Mouse (Mus musculus) liver, embryonic 14.5 days (tissue): ENCODE data around the gene Cenpi. TPM values are rescaled to one million over a fixed set of nuclear protein-coding genes. Genes with fewer than 3 reads are reported as not detected.

Experiments
- ATAC-seq: fragments of 200-750 bp; cut with Nextera tagmentation; 2 replicates; pipeline ENCODE4 v1.8.0; 2017; ENCODE audit warnings: moderate number of reproducible peaks, mild to moderate bottlenecking, moderate library complexity; ENCODE audit not compliant: insufficient read depth
- DNase-seq, 3 experiments: peaks; one replicate each; pipeline ENCODE4 v3.0.0-alpha.2; 2012 to 2013; ENCODE audit warnings: low read depth in 3 of 3, low spot score in 3 of 3
- H3K27ac ChIP-seq: fragments of 300-500 bp; sonication (generic); 2 replicates; pipeline ENCODE4 v1.5.1; 2014; ENCODE audit warnings: moderate library complexity, mild to moderate bottlenecking, control low read depth, inconsistent platforms
- H3K27me3 ChIP-seq: fragments of 300-500 bp; sonication (generic); 2 replicates; pipeline ENCODE4 v1.6.1; 2014; ENCODE audit warnings: mild to moderate bottlenecking, low read length, moderate library complexity; ENCODE audit not compliant: control insufficient read depth, insufficient read depth
- H3K36me3 ChIP-seq: fragments of 300-500 bp; sonication (generic); replicated peaks from 2 replicates; pipeline ENCODE4 v1.6.1; 2014; ENCODE audit warnings: low read depth; ENCODE audit not compliant: control insufficient read depth, insufficient read depth
- H3K4me1 ChIP-seq, 2 experiments: fragments of 200-500 bp in 1 of 2; fragments of 300-500 bp in 1 of 2; sonication (generic) in 1 of 2; replicated peaks; 2 replicates each; pipeline ENCODE4 v1.6.1; 2012 to 2014; ENCODE audit warnings: antibody characterized with exemption in 1 of 2, inconsistent platforms in 1 of 2, low read length in 1 of 2; ENCODE audit not compliant: control insufficient read depth in 2 of 2, insufficient read depth in 2 of 2
- H3K4me2 ChIP-seq: fragments of 300-500 bp; sonication (generic); 2 replicates; pipeline ENCODE4 v1.6.1; 2014; ENCODE audit warnings: low read depth, mild to moderate bottlenecking, control low read depth, moderate library complexity
- H3K4me3 ChIP-seq, 2 experiments: fragments of 200-500 bp in 1 of 2; fragments of 300-500 bp in 1 of 2; sonication (generic) in 1 of 2; 2 replicates each; pipeline ENCODE4 v1.5.1; 2012 to 2014; ENCODE audit warnings: low read depth in 2 of 2, low read length in 2 of 2, mild to moderate bottlenecking in 2 of 2, control low read depth in 1 of 2, inconsistent platforms in 1 of 2, moderate library complexity in 1 of 2; ENCODE audit not compliant: insufficient read depth in 1 of 2
- H3K9ac ChIP-seq: fragments of 300-500 bp; sonication (generic); replicated peaks from 2 replicates; pipeline ENCODE4 v1.6.1; 2014; ENCODE audit warnings: mild to moderate bottlenecking, control low read depth, moderate library complexity
- H3K9me3 ChIP-seq: fragments of 300-500 bp; sonication (generic); 2 replicates; pipeline ENCODE4 v1.6.1; 2016; ENCODE audit warnings: low read length, mixed read lengths; ENCODE audit not compliant: control insufficient read depth
- CTCF ChIP-seq: IDR thresholded peaks from 2 replicates; pipeline ENCODE4 v1.5.1; 2016; ENCODE audit warnings: antibody characterized with exemption, low read depth, control low read depth
- EP300 ChIP-seq: IDR thresholded peaks from 2 replicates; pipeline ENCODE4 v1.6.1; 2016; ENCODE audit warnings: antibody characterized with exemption, low read depth
- WGBS: fragments of 180-500 bp; shearing (Covaris S2); extraction: QIAGEN DNeasy Blood & Tissue Kit; methylation state at CpG from one replicate; pipeline ENCODE4 v1.1.7; 2014; ENCODE audit not compliant: insufficient replicate concordance; 5-methylcytosine and 5-hydroxymethylcytosine counted together
- polyA plus RNA-seq, 2 experiments: library from polyadenylated mRNA; depleted of rRNA in 1 of 2; stranded (reverse) in 1 of 2; unstranded in 1 of 2; fragments of >200 nt; fragmentation: Nextera tagmentation in 1 of 2; extraction: Ambion mirVana in 1 of 2; gene quantifications; 2 replicates each; pipeline versions ENCODE4 v1.2.1 to v1.2.3; 2012 to 2014

Cenpi gene
- polyA plus RNA-seq, 2 experiments: 11.1 to 30.5 TPM

DNA sequence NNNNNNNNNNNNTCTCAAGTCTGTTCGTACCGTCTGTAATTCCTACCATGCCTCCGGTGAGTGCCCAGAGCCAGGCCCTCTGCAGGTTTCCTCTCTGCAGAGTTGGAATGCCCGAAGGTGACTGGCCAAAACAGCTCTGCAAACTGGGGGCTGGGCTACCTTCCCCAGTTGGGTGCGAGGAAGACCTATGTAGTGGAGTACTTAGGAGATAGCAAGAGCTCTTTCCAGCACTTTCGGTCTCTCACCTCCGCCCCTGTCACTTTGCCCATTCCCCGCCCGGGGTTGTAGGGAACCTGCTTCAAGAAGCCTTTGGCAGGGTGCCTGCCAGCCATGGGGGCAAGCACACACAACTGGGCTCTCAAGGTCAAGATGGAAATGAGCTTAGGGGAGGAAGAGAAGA lies 11.6 kb upstream of the Cenpi start:
- TF ChIP-seq CTCF (no peak), EP300 (no peak)
- no peak for DNase-seq
- WGBS: 17% methylated on average over 9 of the region's 9 CpGs
- H3K4me3 ChIP-seq: no peak overlapping the region
- H3K36me3 ChIP-seq: no peaks in the 10 kb centered on the region
- no peak overlapping the region for H3K27ac ChIP-seq
- no peaks in the 10 kb centered on the region for H3K4me1 ChIP-seq
- ATAC-seq: no peak
- H3K9ac ChIP-seq: no peak overlapping the region
- no peak overlapping the region for H3K4me2 ChIP-seq
- H3K27me3 ChIP-seq: peaks cover 28% of the 10 kb centered on the region
- no peaks in the 10 kb centered on the region for H3K9me3 ChIP-seq

DNA sequence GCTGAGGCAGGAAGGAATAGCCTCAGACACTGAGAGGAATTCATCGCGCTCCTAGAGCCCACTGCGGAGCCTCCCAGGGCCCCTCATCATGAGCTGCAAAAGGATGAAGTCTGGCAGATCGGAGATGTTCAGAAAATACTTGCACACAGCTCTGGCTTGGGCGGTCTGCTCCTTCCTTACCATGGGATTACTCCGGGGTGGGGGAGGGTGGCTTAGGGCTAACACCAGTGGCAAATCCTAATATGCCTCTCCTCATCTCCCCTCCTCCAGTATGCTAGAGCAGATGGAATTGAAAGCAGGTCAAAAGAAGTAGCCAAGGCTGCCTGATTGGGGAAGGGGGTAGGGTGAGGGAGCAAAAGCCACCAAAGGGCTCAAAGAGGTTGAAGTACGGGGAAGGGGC lies 11.1 kb upstream of the Cenpi start:
- H3K36me3 ChIP-seq: no peaks in the 10 kb centered on the region
- no peak for DNase-seq
- no peak overlapping the region for H3K4me3 ChIP-seq
- H3K9me3 ChIP-seq: no peaks in the 10 kb centered on the region
- ATAC-seq: no peak
- WGBS: 27% methylated on average over 7 of the region's 7 CpGs
- H3K4me2 ChIP-seq: no peak overlapping the region
- H3K27ac ChIP-seq: no peak overlapping the region
- TF ChIP-seq CTCF: no peak
- TF ChIP-seq EP300: no peak
- no peaks in the 10 kb centered on the region for H3K4me1 ChIP-seq
- H3K9ac ChIP-seq: no peak overlapping the region
- peaks cover 28% of the 10 kb centered on the region for H3K27me3 ChIP-seq

DNA sequence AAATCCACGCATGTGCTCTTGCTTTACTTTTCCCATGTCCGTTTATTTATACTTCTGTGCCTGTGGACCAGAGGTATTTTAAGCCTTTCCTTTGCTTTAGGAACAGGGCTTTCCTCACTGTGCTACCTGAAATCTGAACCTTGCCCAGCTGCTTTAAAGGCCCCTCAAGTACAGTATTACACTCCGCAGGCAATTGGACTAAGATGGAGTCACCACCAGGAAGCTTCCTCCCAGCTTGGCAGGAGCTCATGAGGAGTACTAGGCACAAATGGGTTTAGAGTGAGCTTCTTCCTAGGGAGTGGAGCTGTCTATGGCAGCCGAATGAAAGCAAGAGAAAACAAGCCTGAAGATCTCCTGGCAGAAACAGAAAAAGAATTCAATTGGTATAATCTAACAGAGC lies 10.7 kb upstream of the Cenpi start:
- ATAC-seq (no peak), DNase-seq (no peak)
- Histone ChIP-seq H3K4me3 (no peak overlapping the region), H3K4me1 (no peaks in the 10 kb centered on the region), H3K36me3 (no peaks in the 10 kb centered on the region), H3K9me3 (no peaks in the 10 kb centered on the region), H3K27ac (no peak overlapping the region), H3K9ac (no peak overlapping the region), H3K4me2 (no peak overlapping the region), H3K27me3 (peaks cover 28% of the 10 kb centered on the region)
- WGBS: 30% methylated on average over 4 of the region's 4 CpGs
- TF ChIP-seq CTCF (no peak), EP300 (no peak)

DNA sequence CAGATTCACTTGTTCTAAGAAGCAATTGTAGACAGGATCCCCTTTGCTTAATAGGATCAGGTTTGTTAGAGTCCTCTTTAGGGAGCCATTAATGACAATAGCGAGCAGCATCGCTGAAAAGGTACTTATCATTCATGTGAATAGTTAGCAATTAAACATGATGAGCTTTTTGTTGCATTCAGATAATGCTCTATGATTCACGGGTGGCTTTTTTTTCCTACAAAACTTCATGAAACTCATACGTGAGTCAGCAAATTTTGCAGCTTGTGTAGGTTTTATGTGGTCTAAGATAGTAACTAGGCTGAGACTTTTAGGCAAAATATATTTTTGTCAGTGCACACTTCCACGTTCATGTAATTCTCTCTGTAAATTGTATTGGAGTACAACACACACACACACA lies 7.7 kb upstream of the Cenpi start:
- Histone ChIP-seq H3K27ac (no peak overlapping the region), H3K9me3 (no peaks in the 10 kb centered on the region), H3K4me1 (no peaks in the 10 kb centered on the region), H3K27me3 (peaks cover 13% of the 10 kb centered on the region), H3K4me2 (no peak overlapping the region), H3K36me3 (no peaks in the 10 kb centered on the region), H3K4me3 (no peak overlapping the region), H3K9ac (no peak overlapping the region)
- 32% methylated on average over 5 of the region's 5 CpGs for WGBS
- ATAC-seq (no peak), DNase-seq (no peak)
- no peak for TF ChIP-seq EP300
- TF ChIP-seq CTCF: no peak

DNA sequence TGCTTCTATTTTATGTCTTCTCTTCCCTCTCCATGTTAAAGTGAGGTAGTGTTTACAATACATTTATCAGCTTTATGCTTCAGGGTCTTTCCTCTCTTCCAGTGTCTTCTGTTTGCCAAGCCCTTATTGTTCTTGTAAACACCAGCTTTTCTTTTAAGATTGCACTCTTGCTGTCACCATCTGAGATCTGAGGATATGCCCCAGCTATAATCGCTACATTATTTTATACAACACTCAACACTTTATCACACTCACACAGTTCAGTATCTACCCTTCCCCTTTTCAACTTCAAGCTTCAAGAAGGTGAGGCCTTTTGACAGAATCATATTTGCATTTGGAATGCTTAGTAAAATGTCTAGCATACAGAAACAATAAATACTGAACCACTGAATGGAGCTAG lies 4.6 kb upstream of the Cenpi start:
- Histone ChIP-seq H3K4me3 (no peak overlapping the region), H3K4me1 (no peaks in the 10 kb centered on the region; a peak in 1 of 4 replicates), H3K27me3 (no peaks in the 10 kb centered on the region), H3K36me3 (no peaks in the 10 kb centered on the region), H3K27ac (no peak overlapping the region), H3K9ac (no peak overlapping the region), H3K4me2 (no peak overlapping the region), H3K9me3 (no peaks in the 10 kb centered on the region)
- TF ChIP-seq EP300: no peak
- no peak for TF ChIP-seq CTCF
- no peak for DNase-seq
- ATAC-seq: no peak
- 69% methylated on average over 1 of the region's 1 CpGs for WGBS
